Mouse (Mus musculus) megakaryocyte progenitor cell, adult 5-6 weeks (primary cell): ENCODE measurements around the gene Npff. TPM values are rescaled to one million over a fixed set of nuclear protein-coding genes. Genes with fewer than 3 reads are reported as not detected.

ENCODE experiments used
- ATAC-seq: replicated peaks from 2 replicates; pipeline ENCODE4 v1.8.0; 2016; ENCODE audit warnings: mild to moderate bottlenecking, moderate TSS enrichment, inconsistent platforms; ENCODE audit not compliant: poor library complexity
- total RNA-seq, 2 experiments: library from RNA; stranded (forward) in 1 of 2; stranded (reverse) in 1 of 2; fragments of 157-497, 149-512 nt in 1 of 2; fragments of 200-1000 nt in 1 of 2; gene quantifications; 2 replicates each; pipeline versions ENCODE4 v1.2.3 to v1.2.4; 2015 to 2017

Npff gene
- total RNA-seq, 2 experiments from 2014 or later = 8.9 TPM; not detected in 1

DNA sequence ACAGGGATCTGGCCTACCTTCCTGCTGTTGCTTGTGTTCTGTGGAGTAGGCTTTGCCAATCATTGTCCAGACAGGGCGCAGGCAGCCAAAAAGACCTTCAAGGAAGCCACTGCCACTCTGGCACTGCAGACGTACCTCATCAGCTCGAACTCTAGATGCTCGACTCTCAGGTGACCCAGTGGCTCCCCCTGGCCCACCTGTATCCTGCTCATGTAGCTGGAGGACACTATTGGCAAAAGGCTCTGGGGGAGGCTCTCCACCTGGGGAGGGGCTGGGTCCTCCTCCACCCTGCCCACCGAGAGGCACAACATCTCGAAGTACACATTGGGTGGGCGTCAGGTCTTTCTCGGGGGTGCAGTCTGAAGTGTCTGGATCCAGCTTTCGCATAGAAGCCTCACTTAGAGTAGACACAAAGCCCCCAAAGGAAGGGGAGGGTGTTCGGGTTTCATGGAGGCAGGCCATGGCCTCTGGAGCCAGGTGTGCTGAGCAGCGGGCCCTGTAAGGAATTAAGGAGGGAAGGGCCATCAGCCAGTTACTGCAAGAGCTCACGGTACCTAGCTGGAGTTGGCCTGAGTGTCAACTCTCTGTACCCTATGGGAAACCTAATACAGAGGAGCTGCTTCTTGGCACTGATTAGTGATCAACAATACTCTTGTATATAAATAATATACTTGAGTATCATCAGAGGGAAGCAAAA is 19.5 kb downstream of the Npff start:
- ATAC-seq = no peak

DNA sequence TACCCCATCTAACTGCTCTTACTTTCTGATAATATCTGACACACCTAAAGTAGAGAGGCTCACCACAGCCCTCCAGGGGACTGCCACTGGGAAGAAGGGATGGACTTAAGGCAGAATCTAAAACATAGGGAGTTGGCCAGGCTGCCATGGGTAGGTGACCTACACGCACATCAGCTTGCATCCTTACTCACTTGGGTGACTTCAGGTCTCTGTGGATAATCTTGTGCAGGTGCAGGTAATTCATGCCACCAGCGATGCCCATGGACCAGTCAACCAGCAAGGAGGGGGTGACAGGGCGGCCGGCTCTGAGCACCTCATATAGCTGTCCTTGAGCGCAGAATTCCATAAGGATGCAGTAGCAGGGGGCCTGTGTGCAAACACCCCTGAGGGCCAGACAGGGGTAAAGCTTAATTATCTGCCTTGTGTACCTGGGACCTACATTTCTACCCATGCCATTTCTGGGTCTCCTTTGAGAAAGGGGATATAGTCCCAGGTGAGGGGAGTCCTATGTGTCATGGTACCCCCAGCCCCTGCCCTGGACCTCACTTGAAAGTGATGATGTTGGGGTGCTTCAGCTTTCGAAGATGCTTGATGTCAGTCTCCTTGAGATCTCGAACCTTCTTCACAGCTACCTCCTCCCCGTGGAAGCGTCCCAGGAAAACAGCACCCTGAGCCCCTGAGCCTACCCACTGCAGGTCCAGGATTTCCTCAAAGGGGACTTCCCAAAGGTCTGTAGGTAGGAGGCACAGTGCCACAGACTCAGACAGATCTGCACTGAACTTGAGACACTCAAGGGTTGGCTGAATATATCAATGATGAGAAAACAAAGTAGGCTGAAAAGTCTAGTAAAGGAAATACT is 20.6 kb downstream of the Npff start:
- ATAC-seq = no peak

- no peak for ATAC-seq
Observed at GRCm38 (mm10) chr15:102503447-102503846, 21.3 kb downstream of the Npff start, which contains the start of gene Gm10337. Gene Gm10337, plus strand, starts transcription at chr15:102503722.

GRCm38 (mm10) chr15:102502254-102502840 is 22.4 kb downstream of the Npff start:
- no peak for ATAC-seq

DNA sequence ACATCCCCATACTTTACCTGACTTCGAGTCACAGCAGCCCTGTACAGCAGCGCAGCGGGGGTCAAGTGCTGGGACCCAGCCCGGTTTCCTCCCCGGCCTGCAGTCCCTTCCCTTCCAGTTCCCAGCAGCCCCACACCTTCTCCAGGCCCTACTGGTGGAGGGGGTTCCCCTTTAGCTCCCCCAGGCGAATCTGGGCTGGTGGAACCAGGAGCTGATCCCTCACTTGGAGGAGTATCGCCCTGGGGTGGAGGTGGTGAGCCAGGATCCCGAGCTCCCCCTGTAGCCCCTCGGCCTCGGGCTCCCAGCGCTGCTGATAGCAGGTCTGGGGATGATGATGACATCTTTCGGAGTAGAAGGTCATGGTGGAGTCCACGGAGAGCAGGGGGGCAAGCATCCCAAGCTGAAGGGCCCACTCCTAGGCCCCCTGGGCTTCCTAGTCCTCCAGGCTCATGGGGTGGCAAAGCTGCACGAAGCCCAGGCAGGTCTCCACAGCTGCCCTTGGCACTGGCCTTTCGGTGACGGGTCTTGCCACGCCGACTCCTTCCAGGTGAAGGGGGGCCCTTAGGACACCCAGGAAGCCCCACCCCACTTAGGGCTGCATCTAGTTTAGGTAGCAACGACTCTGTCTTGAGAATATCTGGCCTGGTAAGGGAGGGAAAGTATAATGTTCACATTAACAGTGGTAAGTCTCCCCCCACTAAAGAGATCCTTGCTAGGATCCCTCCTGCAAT is 23.5 kb downstream of the Npff start:
- ATAC-seq = no peak

DNA sequence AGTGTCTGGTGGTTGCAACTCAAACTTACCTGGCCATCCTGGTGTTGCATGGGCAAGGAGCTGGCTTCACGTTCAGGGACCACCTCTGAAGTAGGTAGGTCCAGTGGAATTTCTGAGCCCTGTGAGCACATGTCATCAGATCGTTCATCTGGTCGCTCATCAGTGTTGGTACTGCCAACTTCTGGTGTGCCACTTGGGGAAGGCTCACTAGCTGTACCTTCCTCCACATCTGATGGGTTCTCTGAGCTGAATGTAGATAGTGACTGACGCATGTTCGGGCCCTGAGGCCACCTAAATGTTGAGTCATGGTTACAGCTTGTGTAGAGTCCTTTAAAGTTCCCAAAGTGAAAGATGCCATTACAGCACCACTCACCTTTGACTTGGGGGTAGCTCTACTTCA is 24.3 kb downstream of the Npff start:
- no peak for ATAC-seq

- no peak for ATAC-seq
Observed at GRCm38 (mm10) chr15:102499851-102500250, 24.9 kb downstream of the Npff start.

DNA sequence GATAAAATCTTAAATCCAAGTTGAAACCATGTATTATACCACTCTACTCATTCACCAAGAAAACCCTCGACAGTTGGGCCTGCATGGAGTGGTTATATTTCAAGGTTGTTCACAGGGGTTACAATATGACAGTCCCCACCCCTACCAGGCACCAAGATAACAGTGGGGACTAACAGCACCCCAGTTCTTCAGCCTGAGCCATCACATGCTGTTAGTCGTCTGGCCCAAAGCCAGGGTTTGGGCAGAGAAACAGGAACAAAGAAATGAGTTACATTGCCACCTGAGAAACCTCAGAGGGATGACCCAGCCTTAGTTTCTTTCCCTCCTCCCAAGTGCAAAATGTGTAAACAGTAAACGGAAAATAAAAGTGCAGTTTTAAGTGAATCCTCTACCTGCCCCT is 25.4 kb downstream of the Npff start:
- ATAC-seq = peak; percentile 45

GRCm38 (mm10) chr15:102498322-102498721 is 26.4 kb downstream of the Npff start:
- no peak for ATAC-seq

GRCm38 (mm10) chr15:102487664-102488063 is 37.1 kb downstream of the Npff start:
- ATAC-seq = no peak

DNA sequence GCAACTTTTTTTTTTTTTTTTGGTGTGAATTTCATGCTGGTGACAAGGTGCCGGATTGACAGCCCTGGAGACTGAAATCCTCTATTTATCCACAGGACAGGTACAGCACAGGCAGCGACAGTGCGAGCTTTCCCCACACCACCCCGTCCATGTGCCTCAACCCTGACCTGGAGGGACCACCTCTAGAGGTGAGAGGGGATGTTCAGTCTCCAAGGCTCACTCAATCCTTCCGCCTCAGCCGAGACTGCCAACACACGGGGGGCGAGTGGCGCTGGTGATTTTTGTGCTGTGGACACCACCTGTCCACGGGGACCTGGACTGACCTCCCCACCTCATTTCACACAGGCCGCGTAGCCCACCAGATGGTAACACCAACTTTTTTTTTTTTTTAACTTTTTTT is 38.9 kb downstream of the Npff start:
- no peak for ATAC-seq

- no peak for ATAC-seq
Observed at GRCm38 (mm10) chr15:102483136-102483535, 41.6 kb downstream of the Npff start.

DNA sequence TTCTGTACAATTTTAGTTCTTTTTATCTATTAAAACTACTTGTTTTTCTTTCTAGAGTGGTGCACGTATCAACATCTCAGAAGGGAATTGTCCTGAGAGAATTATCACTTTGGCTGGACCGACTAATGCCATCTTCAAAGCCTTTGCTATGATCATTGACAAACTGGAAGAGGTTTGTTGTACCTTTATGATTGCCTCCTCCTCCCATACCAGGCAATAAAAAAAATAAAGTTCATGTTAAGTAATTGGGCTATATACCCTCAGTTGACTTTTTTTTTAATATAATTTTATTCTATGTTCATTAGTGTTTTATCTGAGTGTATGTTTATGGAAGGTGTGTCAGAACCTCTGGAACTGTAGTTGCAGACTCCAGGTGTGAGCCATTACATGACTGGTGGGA is 50.2 kb downstream of the Npff start:
- ATAC-seq = no peak

Other genes with a start within 250 kb of the Npff start
- 28.2 and 33.0 TPM in 2 replicates for gene Mfsd5, start 245.5 kb downstream of the Npff start, total RNA-seq (2015)
- gene Mfsd5, start 245.5 kb downstream of the Npff start, total RNA-seq (2017) = 17.8 and 25.5 TPM in 2 replicates
- gene Espl1, start 228.7 kb downstream of the Npff start, total RNA-seq (2015) = 33.9 and 34.8 TPM in 2 replicates
- gene Espl1, start 228.7 kb downstream of the Npff start, total RNA-seq (2017) = 15.0 and 19.2 TPM in 2 replicates
- 345 and 346 TPM in 2 replicates for gene Pfdn5, start 198.8 kb downstream of the Npff start, total RNA-seq (2015)
- 343 and 379 TPM in 2 replicates for gene Pfdn5, start 198.8 kb downstream of the Npff start, total RNA-seq (2017)
- gene Myg1, start 193.2 kb downstream of the Npff start, total RNA-seq (2015) = 26.5 and 28.4 TPM in 2 replicates
- gene Myg1, start 193.2 kb downstream of the Npff start, total RNA-seq (2017) = 56.4 and 58.5 TPM in 2 replicates
- 103 and 110 TPM in 2 replicates for gene Aaas, start 174.2 kb downstream of the Npff start, total RNA-seq (2015)
- 141 and 151 TPM in 2 replicates for gene Aaas, start 174.2 kb downstream of the Npff start, total RNA-seq (2017)
- gene Sp7, start 157.8 kb downstream of the Npff start, total RNA-seq (2015) = not detected in 2 replicates
- not detected in 2 replicates for gene Sp7, start 157.8 kb downstream of the Npff start, total RNA-seq (2017)
- gene Sp1, start 118.8 kb downstream of the Npff start, total RNA-seq (2015) = 62.0 and 63.9 TPM in 2 replicates
- 46.4 and 52.9 TPM in 2 replicates for gene Sp1, start 118.8 kb downstream of the Npff start, total RNA-seq (2017)
- 0.07 TPM in 1 of 2 replicates, not detected in the other for gene Amhr2, start 79.6 kb downstream of the Npff start, total RNA-seq (2015)
- gene Amhr2, start 79.6 kb downstream of the Npff start, total RNA-seq (2017) = not detected in 2 replicates
- gene Prr13, start 65.9 kb downstream of the Npff start, total RNA-seq (2015) = 71.0 and 73.0 TPM in 2 replicates
- 48.6 and 51.5 TPM in 2 replicates for gene Prr13, start 65.9 kb downstream of the Npff start, total RNA-seq (2017)
- gene Pcbp2, start 54.4 kb downstream of the Npff start, total RNA-seq (2015) = 946 and 973 TPM in 2 replicates
- gene Pcbp2, start 54.4 kb downstream of the Npff start, total RNA-seq (2017) = 175 and 191 TPM in 2 replicates
- gene Gm10337, start 21.2 kb downstream of the Npff start, total RNA-seq (2015) = not detected in 2 replicates
- not detected in 2 replicates for gene Gm10337, start 21.2 kb downstream of the Npff start, total RNA-seq (2017)
- 1.2 TPM in 1 of 2 replicates, not detected in the other for gene Map3k12, start 7.9 kb downstream of the Npff start, total RNA-seq (2015)
- gene Map3k12, start 7.9 kb downstream of the Npff start, total RNA-seq (2017) = 0.12 and 0.24 TPM in 2 replicates
- 13.1 and 17.4 TPM in 2 replicates for gene Tarbp2, start 6.8 kb downstream of the Npff start, total RNA-seq (2015)
- 22.6 and 26.7 TPM in 2 replicates for gene Tarbp2, start 6.8 kb downstream of the Npff start, total RNA-seq (2017)
- gene Gm28047, start 100.1 kb upstream of the Npff start, total RNA-seq (2015) = 0.78 TPM in 1 of 2 replicates, not detected in the other
- not detected in 2 replicates for gene Gm28047, start 100.1 kb upstream of the Npff start, total RNA-seq (2017)
- 149 and 164 TPM in 2 replicates for gene Atf7, start 100.5 kb upstream of the Npff start, total RNA-seq (2015)
- 35.3 and 55.5 TPM in 2 replicates for gene Atf7, start 100.5 kb upstream of the Npff start, total RNA-seq (2017)
- gene Atp5g2, start 147.4 kb upstream of the Npff start, total RNA-seq (2015) = 58.2 and 76.2 TPM in 2 replicates
- 57.1 and 73.8 TPM in 2 replicates for gene Atp5g2, start 147.4 kb upstream of the Npff start, total RNA-seq (2017)
- gene Calcoco1, start 197.2 kb upstream of the Npff start, total RNA-seq (2015) = 12.0 and 16.8 TPM in 2 replicates
- gene Calcoco1, start 197.2 kb upstream of the Npff start, total RNA-seq (2017) = 9.2 and 10.8 TPM in 2 replicates